Mouse (Mus musculus) ES-Bruce4 (cell line): ENCODE measurements around the gene Sgk1.

Source experiments
- CTCF ChIP-seq: IDR thresholded peaks from one replicate; pipeline ENCODE4 v1.8.1; 2011; ENCODE audit warnings: low read depth, low read length
- POLR2A ChIP-seq: IDR thresholded peaks from one replicate; pipeline ENCODE4 v1.8.1; 2011; ENCODE audit warnings: low read length; ENCODE audit not compliant: insufficient read depth

DNA sequence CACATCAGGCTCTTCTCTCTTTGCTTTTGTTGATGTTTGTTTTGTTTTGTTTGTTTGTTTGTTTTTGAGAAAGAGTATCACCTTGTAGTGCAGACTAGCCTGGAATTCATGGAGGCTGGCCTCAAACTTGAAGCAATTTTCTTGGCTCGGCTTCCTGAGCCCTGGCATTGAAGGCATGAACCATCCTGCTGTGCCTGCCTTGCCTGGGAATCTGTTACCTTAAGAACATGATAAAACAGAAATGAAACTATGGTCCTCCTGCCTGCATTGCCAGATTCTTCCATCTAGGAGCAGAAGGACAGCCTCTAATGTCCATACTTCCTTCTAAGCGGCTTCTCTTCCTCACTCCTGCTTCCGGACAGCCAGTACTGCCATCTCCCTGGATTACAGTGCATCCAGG is 17.4 kb downstream of the Sgk1 start:
- TF ChIP-seq POLR2A = no peak
- no peak for TF ChIP-seq CTCF
